Mouse (Mus musculus) ES-Bruce4 (cell line): ENCODE measurements at regions not wholly inside any gene's neighbourhood (a gene's known extent, or its start where the extent isn't known, plus 50 kb on each side); places are given as distances from the start of the nearest gene placed in this dataset.
A peak's percentile ranks its signal among the peaks of the same experiment; 100 is the strongest.

Experiments
- H3K27ac ChIP-seq: 2 replicates; pipeline ENCODE4 v1.5.1; 2012; ENCODE audit warnings: low read length, inconsistent platforms; ENCODE audit not compliant: insufficient read depth
- H3K27me3 ChIP-seq: 2 replicates; pipeline ENCODE4 v1.6.1; 2012; ENCODE audit warnings: mild to moderate bottlenecking, low read length, inconsistent platforms; ENCODE audit not compliant: control insufficient read depth, poor library complexity, insufficient read depth, severe bottlenecking
- H3K36me3 ChIP-seq: 2 replicates; pipeline ENCODE4 v1.6.1; 2012; ENCODE audit warnings: inconsistent platforms, mild to moderate bottlenecking, low read length, moderate library complexity; ENCODE audit not compliant: control insufficient read depth, poor library complexity, insufficient read depth, severe bottlenecking
- H3K4me1 ChIP-seq: one replicate; pipeline ENCODE4 v1.8.1; 2011; ENCODE audit warnings: low read length; ENCODE audit not compliant: control insufficient read depth, insufficient read depth
- H3K4me3 ChIP-seq: 2 replicates; pipeline ENCODE4 v1.5.1; 2011; ENCODE audit warnings: low read depth, mild to moderate bottlenecking, low read length
- H3K9ac ChIP-seq: 2 replicates; pipeline ENCODE4 v1.6.1; 2012; ENCODE audit warnings: low read depth, mild to moderate bottlenecking, inconsistent platforms; ENCODE audit not compliant: poor library complexity, severe bottlenecking
- H3K9me3 ChIP-seq: replicated peaks from 2 replicates; pipeline ENCODE4 v1.6.1; 2012; ENCODE audit warnings: mild to moderate bottlenecking, low read length, inconsistent platforms; ENCODE audit not compliant: control insufficient read depth, poor library complexity, insufficient read depth, severe bottlenecking
- CTCF ChIP-seq: IDR thresholded peaks from one replicate; pipeline ENCODE4 v1.8.1; 2011; ENCODE audit warnings: low read depth, low read length
- EP300 ChIP-seq: IDR thresholded peaks from 2 replicates; pipeline ENCODE4 v1.6.1; 2011; ENCODE audit warnings: low read depth, low read length; ENCODE audit not compliant: insufficient read depth
- POLR2A ChIP-seq: IDR thresholded peaks from one replicate; pipeline ENCODE4 v1.8.1; 2011; ENCODE audit warnings: low read length; ENCODE audit not compliant: insufficient read depth

DNA sequence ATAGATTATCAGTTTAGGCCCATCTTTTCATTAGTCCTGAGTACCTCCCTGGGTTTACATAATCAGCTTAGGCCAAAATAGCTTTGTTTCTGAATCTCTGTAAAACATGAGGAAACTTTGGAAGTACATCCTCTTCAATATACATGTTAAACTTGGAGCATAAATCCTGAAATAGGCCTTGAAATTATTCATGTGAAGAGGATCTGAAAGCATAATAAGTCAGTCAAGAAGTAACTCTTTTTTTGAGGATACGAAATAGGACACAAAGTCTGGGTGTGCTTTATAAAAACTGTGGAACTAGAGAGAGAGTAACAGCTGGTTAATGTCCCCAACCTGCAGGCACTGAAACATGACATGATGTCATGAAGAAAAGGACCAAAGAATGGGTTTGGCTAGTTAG is 187.9 kb upstream of the Smlr1 start:
- TF ChIP-seq EP300 (no peak), CTCF (no peak), POLR2A (no peak)
- Histone ChIP-seq H3K27ac (no peak overlapping the region), H3K27me3 (no peaks in the 10 kb centered on the region), H3K9ac (no peak overlapping the region), H3K36me3 (no peaks in the 10 kb centered on the region), H3K4me1 (no peaks in the 10 kb centered on the region), H3K4me3 (no peak overlapping the region), H3K9me3 (no peaks in the 10 kb centered on the region)

DNA sequence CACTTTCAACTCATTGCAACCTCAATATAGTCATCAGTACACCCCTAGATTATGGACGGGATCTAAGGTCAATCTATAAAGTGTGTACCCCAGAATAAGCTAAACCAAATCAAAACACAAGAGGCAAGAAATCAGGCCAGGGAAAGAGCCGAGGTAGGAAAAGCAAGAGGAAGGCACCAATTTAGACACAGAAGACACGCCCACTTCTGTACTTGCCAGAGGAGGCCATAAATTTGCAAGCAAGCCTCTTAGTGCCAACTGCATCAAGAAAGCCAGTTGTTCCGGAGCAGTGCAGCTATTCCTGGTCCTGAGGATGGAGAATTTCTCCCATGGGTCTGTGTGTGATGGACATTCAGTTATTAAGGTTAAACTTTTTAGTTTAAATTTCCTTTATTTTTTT is 179.7 kb upstream of the Smlr1 start:
- no peak for TF ChIP-seq POLR2A
- Histone ChIP-seq H3K4me1 (no peaks in the 10 kb centered on the region), H3K9me3 (peaks cover 4% of the 10 kb centered on the region; the same call in 1 of the 2 replicates), H3K9ac (no peak overlapping the region), H3K27me3 (no peaks in the 10 kb centered on the region), H3K27ac (no peak overlapping the region), H3K4me3 (no peak overlapping the region), H3K36me3 (no peaks in the 10 kb centered on the region)

DNA sequence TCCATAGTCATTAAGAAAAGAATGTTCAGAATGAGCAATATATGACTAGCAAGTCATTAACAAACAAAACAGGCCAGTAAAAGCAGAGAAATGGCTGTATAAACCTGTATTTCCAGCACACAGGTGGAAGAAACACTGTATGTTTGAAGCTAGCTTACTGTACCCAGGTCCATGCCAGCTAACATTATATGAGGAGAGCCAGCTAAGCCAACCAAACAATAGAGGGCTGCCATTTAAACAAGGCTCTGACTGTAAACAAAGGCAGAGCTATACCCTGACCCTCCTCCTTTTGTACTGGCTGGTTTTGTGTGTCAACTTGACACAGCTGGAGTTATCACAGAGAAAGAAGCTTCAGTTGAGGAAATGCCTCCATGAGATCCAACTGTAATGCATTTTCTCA is 178.6 kb upstream of the Smlr1 start:
- Histone ChIP-seq H3K4me1 (no peaks in the 10 kb centered on the region), H3K27ac (no peak overlapping the region), H3K27me3 (no peaks in the 10 kb centered on the region), H3K4me3 (no peak overlapping the region), H3K36me3 (no peaks in the 10 kb centered on the region), H3K9me3 (peaks cover 4% of the 10 kb centered on the region; the same call in 1 of the 2 replicates), H3K9ac (no peak overlapping the region)
- TF ChIP-seq POLR2A = no peak
- TF ChIP-seq EP300 = no peak
- no peak for TF ChIP-seq CTCF

DNA sequence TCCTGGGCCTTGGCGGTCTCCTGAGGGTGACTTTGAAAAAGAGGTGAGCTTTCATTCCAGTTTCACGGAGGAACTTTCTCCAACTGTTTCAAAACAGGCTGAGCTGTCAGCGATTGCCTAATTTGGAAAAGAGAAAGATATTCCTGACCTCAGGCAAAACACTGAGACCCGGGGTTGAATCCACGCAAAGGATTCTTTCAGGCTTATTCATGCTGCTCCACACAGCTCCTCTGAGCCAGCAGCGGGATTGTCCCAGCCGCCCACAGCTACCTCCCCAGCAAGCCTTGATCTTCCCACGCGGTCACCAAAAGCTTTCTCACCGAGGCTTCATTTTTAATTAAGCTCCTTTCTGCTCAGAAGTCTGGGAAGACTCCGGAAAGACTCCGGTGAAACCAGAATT is 178.0 kb upstream of the Smlr1 start:
- H3K27me3 ChIP-seq = no peaks in the 10 kb centered on the region
- no peaks in the 10 kb centered on the region for H3K4me1 ChIP-seq
- TF ChIP-seq CTCF = no peak
- no peak overlapping the region for H3K27ac ChIP-seq
- no peak overlapping the region for H3K9ac ChIP-seq
- H3K36me3 ChIP-seq = no peaks in the 10 kb centered on the region
- peaks cover 4% of the 10 kb centered on the region; the same call in 1 of the 2 replicates for H3K9me3 ChIP-seq
- no peak overlapping the region for H3K4me3 ChIP-seq

DNA sequence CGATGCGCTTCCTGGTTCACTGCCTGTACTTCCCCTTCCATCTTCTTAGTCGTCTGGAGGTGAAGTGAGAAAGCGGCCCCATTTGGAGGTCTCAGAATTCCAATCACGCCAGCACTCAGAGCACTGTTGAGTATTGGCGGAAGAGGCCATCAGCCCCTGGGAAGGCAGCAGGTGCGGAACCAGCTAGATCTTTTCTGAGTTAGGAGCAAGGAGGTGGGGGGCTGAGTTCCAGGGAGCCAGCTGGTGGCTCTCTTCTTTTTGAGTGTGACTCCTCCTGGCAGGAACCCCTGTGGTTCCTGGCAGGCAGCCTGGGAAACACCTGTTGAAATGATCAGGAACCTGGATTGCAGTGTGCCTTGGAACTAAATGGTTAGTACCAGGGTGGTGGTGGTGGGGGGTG is 171.9 kb upstream of the Smlr1 start:
- Histone ChIP-seq H3K4me1 (no peaks in the 10 kb centered on the region), H3K27me3 (no peaks in the 10 kb centered on the region), H3K27ac (no peak overlapping the region), H3K36me3 (no peaks in the 10 kb centered on the region), H3K9me3 (peaks cover 4% of the 10 kb centered on the region; the same call in 1 of the 2 replicates), H3K9ac (no peak overlapping the region), H3K4me3 (peak overlapping the region; percentile 51)
- TF ChIP-seq EP300 (no peak), CTCF (no peak), POLR2A (no peak)

DNA sequence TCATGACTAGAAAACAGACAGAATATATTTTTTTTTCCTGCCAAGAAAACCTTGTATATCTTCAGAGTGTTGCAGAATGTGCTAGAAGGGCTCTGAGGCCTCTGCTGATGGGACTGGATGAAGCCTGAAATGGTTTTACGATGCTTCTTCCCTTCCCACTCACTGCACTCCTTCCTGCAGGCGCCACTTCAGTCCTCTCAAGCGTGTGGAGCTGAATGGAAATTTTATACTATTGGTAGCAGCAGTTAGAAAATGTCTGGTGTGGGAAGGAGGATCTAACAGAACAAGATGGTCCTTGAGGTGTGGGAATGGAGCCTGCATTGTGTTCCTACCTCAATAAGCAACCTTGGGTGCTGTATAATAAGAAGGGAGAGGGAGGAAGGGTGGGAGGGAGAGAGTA is 166.1 kb upstream of the Smlr1 start:
- TF ChIP-seq CTCF = no peak
- TF ChIP-seq EP300 = no peak
- TF ChIP-seq POLR2A = no peak
- Histone ChIP-seq H3K9ac (no peak overlapping the region), H3K4me3 (no peak overlapping the region), H3K9me3 (no peaks in the 10 kb centered on the region; the same call in 1 of the 2 replicates), H3K27ac (no peak overlapping the region), H3K4me1 (no peaks in the 10 kb centered on the region), H3K36me3 (no peaks in the 10 kb centered on the region), H3K27me3 (no peaks in the 10 kb centered on the region)

DNA sequence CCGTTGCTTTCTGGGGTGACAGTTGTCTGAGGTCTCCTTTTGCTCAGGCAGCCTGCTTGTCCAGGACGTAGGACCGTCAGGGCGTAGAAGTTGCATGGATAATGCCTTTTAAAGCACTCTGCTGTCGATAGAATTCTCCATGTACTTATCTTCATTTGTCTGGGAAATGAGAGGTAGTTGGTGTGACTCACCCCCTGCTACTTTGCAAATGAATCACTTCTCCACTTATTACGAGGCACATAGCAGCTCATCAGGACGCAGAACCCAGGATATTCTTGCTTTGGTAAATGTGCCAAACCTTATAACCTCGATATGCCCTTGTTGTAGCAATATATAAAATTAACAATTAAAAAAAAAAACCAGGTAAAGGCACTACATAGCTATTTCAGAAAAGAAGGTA is 159.7 kb upstream of the Smlr1 start:
- Histone ChIP-seq H3K27me3 (no peaks in the 10 kb centered on the region), H3K27ac (no peak overlapping the region), H3K4me1 (no peaks in the 10 kb centered on the region)

More for the DNA sequence above, 159.7 kb upstream of the Smlr1 start:
- no peaks in the 10 kb centered on the region for H3K9me3 ChIP-seq
- TF ChIP-seq CTCF (no peak), POLR2A (no peak), EP300 (no peak)
- H3K4me3 ChIP-seq = no peak overlapping the region
- no peaks in the 10 kb centered on the region for H3K36me3 ChIP-seq
- H3K9ac ChIP-seq = no peak overlapping the region
